Mouse (Mus musculus) forebrain, embryonic 11.5 days (tissue): ENCODE measurements around the gene Usp46. TPM values are rescaled to one million over a fixed set of nuclear protein-coding genes. Genes with fewer than 3 reads are reported as not detected.
"Not testable (repeated sequence)": the region's sequence is repeated elsewhere in the genome, so short reads cannot be mapped to it uniquely, and the experiment has no call there.

ENCODE experiments used
- ATAC-seq: fragments of 200-750 bp; cut with Nextera tagmentation; replicated peaks from 2 replicates; pipeline ENCODE4 v1.8.0; 2017; ENCODE audit warnings: moderate TSS enrichment; ENCODE audit not compliant: low FRiP score
- DNase-seq: peaks from one replicate; pipeline ENCODE4 v3.0.0-alpha.2; 2017; ENCODE audit warnings: low spot score
- H3K27ac ChIP-seq: fragments of 300-500 bp; sonication (generic); 2 replicates; pipeline ENCODE4 v1.5.1; 2014; ENCODE audit warnings: low read depth, low read length
- H3K27me3 ChIP-seq: fragments of 300-500 bp; sonication (generic); 2 replicates; pipeline ENCODE4 v1.6.1; 2014; ENCODE audit warnings: mild to moderate bottlenecking, low read length, mixed read lengths; ENCODE audit not compliant: control insufficient read depth, insufficient read depth
- H3K36me3 ChIP-seq: fragments of 300-500 bp; sonication (generic); 2 replicates; pipeline ENCODE4 v1.6.1; 2014; ENCODE audit warnings: mild to moderate bottlenecking, low read length, moderate library complexity, mixed read lengths; ENCODE audit not compliant: control insufficient read depth, insufficient read depth
- H3K4me1 ChIP-seq: fragments of 300-500 bp; sonication (generic); replicated peaks from 2 replicates; pipeline ENCODE4 v1.6.1; 2014; ENCODE audit warnings: low read length, mixed read lengths; ENCODE audit not compliant: control insufficient read depth, insufficient read depth
- H3K4me2 ChIP-seq: fragments of 300-500 bp; sonication (generic); 2 replicates; pipeline ENCODE4 v1.6.1; 2014; ENCODE audit warnings: low read depth, mild to moderate bottlenecking, low read length, moderate library complexity, mixed read lengths; ENCODE audit not compliant: severe bottlenecking
- H3K4me3 ChIP-seq: fragments of 300-500 bp; sonication (generic); 2 replicates; pipeline ENCODE4 v1.5.1; 2014; ENCODE audit warnings: low read depth, low read length
- H3K9ac ChIP-seq: fragments of 300-500 bp; sonication (generic); 2 replicates; pipeline ENCODE4 v1.6.1; 2014; ENCODE audit warnings: low read length
- H3K9me3 ChIP-seq: fragments of 300-500 bp; sonication (generic); 2 replicates; pipeline ENCODE4 v1.6.1; 2016; ENCODE audit warnings: low read length, mixed read lengths; ENCODE audit not compliant: control insufficient read depth
- WGBS: fragments of 180-500 bp; shearing (Covaris S2); extraction: QIAGEN DNeasy Blood & Tissue Kit; methylation state at CpG from one replicate; pipeline ENCODE4 v1.1.7; 2014; 5-methylcytosine and 5-hydroxymethylcytosine counted together
- polyA plus RNA-seq: library from polyadenylated mRNA; unstranded; fragments of >200 nt; fragmentation: Nextera tagmentation; extraction: Ambion mirVana; gene quantifications from 2 replicates; pipeline ENCODE4 v1.2.1, GENCODE M21; 2014

Usp46 gene
- polyA plus RNA-seq, 1 experiment from 2014 or later: 36.2 TPM

- Histone ChIP-seq H3K4me3 (no peak overlapping the region), H3K36me3 (no peaks in the 10 kb centered on the region), H3K4me1 (no peaks in the 10 kb centered on the region), H3K27me3 (no peaks in the 10 kb centered on the region), H3K9me3 (no peaks in the 10 kb centered on the region), H3K9ac (no peak overlapping the region), H3K27ac (no peak overlapping the region), H3K4me2 (no peak overlapping the region)
- 92% methylated on average over 13 of the region's 13 CpGs for WGBS
- ATAC-seq (no peak), DNase-seq (no peak)
Measured at GRCm38 (mm10) chr5:73992321-73992720, 75.9 kb downstream of the Usp46 start.

- no peak overlapping the region for H3K27ac ChIP-seq
- H3K9ac ChIP-seq: no peak overlapping the region
- H3K27me3 ChIP-seq: no peaks in the 10 kb centered on the region
- no peaks in the 10 kb centered on the region for H3K9me3 ChIP-seq
- H3K4me3 ChIP-seq: no peak overlapping the region
- WGBS: 94% methylated on average over 3 of the region's 3 CpGs
- DNase-seq: no peak
- no peaks in the 10 kb centered on the region for H3K4me1 ChIP-seq
- no peaks in the 10 kb centered on the region for H3K36me3 ChIP-seq
- no peak for ATAC-seq
- H3K4me2 ChIP-seq: no peak overlapping the region
Measured at GRCm38 (mm10) chr5:73989532-73989931, 78.7 kb downstream of the Usp46 start.

- H3K4me1 ChIP-seq: no peaks in the 10 kb centered on the region
- no peak overlapping the region for H3K4me3 ChIP-seq
- no peaks in the 10 kb centered on the region for H3K36me3 ChIP-seq
- H3K27me3 ChIP-seq: no peaks in the 10 kb centered on the region
- 88% methylated on average over 13 of the region's 13 CpGs for WGBS
- H3K27ac ChIP-seq: no peak overlapping the region
- ATAC-seq: no peak
- DNase-seq: no peak
- H3K4me2 ChIP-seq: no peak overlapping the region
- H3K9me3 ChIP-seq: no peaks in the 10 kb centered on the region
- H3K9ac ChIP-seq: no peak overlapping the region
Measured at GRCm38 (mm10) chr5:73987777-73988560, 80.3 kb downstream of the Usp46 start.

GRCm38 (mm10) chr5:73977426-73977825 is 90.8 kb downstream of the Usp46 start:
- no peak for ATAC-seq
- H3K36me3 ChIP-seq: no peaks in the 10 kb centered on the region
- H3K27me3 ChIP-seq: no peaks in the 10 kb centered on the region
- WGBS: 86% methylated on average over 11 of the region's 11 CpGs
- H3K27ac ChIP-seq: no peak overlapping the region
- no peak for DNase-seq
- no peaks in the 10 kb centered on the region for H3K4me1 ChIP-seq
- H3K4me2 ChIP-seq: no peak overlapping the region
- no peak overlapping the region for H3K4me3 ChIP-seq
- H3K9me3 ChIP-seq: no peaks in the 10 kb centered on the region
- H3K9ac ChIP-seq: no peak overlapping the region

GRCm38 (mm10) chr5:73971701-73972100 is 96.5 kb downstream of the Usp46 start:
- WGBS: 92% methylated on average over 5 of the region's 5 CpGs
- H3K27ac ChIP-seq: no peak overlapping the region
- DNase-seq (no peak), ATAC-seq (no peak)
- no peaks in the 10 kb centered on the region for H3K4me1 ChIP-seq
- H3K27me3 ChIP-seq: no peaks in the 10 kb centered on the region
- H3K9ac ChIP-seq: no peak overlapping the region
- no peak overlapping the region for H3K4me2 ChIP-seq
- H3K36me3 ChIP-seq: no peaks in the 10 kb centered on the region
- H3K9me3 ChIP-seq: no peaks in the 10 kb centered on the region
- no peak overlapping the region for H3K4me3 ChIP-seq

DNA sequence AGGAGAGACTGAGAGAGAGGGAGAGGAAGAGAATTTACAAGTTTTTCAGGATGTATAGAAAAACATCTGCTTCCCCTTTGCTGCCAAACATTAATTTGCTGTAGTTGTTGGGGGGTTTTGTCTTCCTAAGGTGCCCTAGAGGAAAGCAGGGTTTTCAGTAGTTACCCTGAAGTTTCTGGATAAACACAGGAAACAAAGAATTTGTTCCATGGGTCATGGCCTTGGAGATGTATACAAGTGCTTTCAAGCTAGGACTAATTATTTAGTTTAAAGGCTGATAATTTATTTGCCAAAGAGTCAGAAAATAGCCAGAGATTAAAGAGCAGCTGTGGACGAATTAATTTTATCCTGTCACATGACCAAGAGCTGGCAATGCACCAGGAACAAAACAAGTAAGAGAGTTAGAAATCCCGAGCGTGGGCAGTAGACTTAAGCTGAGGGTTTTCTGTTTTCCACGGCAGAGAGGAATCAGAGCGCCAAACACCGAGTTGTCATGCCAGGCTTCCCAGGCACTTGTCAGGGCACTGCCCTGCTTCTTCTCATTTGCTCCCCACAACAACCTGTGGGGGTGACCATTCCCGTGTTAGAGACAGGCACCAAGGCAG is 98.1 kb downstream of the Usp46 start:
- Histone ChIP-seq H3K36me3 (no peaks in the 10 kb centered on the region), H3K4me3 (no peak overlapping the region), H3K9ac (no peak overlapping the region), H3K9me3 (no peaks in the 10 kb centered on the region), H3K27ac (no peak overlapping the region), H3K27me3 (no peaks in the 10 kb centered on the region), H3K4me2 (no peak overlapping the region), H3K4me1 (no peaks in the 10 kb centered on the region)
- DNase-seq (no peak), ATAC-seq (no peak)
- WGBS: 68% methylated on average over 7 of the region's 7 CpGs

- H3K4me2 ChIP-seq: no peak overlapping the region
- no peaks in the 10 kb centered on the region for H3K4me1 ChIP-seq
- DNase-seq (no peak), ATAC-seq (no peak)
- H3K27ac ChIP-seq: no peak overlapping the region
- no peaks in the 10 kb centered on the region for H3K9me3 ChIP-seq
- 95% methylated on average over 8 of the region's 8 CpGs for WGBS
- no peak overlapping the region for H3K9ac ChIP-seq
- no peaks in the 10 kb centered on the region for H3K27me3 ChIP-seq
- H3K4me3 ChIP-seq: no peak overlapping the region
- no peaks in the 10 kb centered on the region for H3K36me3 ChIP-seq
Measured at GRCm38 (mm10) chr5:73969338-73969737, 98.9 kb downstream of the Usp46 start.

DNA sequence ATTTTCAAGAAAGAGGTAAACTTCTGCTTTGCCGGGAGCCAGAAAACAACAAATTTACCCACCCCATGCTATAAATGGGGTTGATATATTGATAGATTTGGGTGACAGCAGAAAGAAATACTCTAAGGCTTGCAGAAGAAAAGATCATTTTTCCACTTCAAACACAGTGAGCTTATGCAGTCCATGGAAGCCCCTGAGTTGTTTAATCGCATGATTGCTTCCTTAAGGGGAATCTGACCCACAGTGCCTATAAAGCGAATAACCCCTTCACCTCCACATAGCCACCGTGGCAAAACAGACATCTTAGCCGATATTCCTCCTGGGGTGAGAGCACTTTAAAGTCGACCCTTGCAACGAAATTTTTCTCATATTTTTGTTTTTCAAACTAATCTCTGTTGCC is 108.5 kb downstream of the Usp46 start:
- no peak overlapping the region for H3K27ac ChIP-seq
- 62% methylated on average over 7 of the region's 7 CpGs for WGBS

DNA sequence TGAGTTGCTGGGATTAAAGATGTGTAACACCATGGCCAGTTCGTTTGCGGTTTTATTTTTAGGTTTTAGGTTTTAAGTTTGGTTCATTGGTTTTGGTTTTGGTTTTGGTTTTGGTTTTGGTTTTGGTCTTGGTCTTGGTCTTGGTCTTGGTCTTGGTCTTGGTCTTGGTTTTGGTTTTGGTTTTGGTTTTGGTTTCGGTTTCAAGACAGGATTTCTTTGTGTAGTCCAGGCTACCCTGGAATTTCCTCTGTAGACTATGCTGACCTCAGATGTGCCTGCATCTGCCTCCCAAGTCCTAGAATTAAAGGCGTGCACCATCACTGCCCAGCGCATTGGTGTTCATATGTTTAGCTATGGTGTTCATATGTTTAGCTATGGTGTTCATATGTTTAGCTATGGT is 109.6 kb downstream of the Usp46 start:
- not testable (repeated sequence) for DNase-seq, H3K9ac ChIP-seq, H3K9me3 ChIP-seq, H3K4me1 ChIP-seq, H3K36me3 ChIP-seq, H3K4me2 ChIP-seq, H3K4me3 ChIP-seq, H3K27ac ChIP-seq, H3K27me3 ChIP-seq, ATAC-seq
- 93% methylated on average over 5 of the region's 5 CpGs for WGBS

More for the DNA sequence above, 108.5 kb downstream of the Usp46 start:
- H3K4me1 ChIP-seq: no peaks in the 10 kb centered on the region
- DNase-seq: no peak
- no peak overlapping the region for H3K4me2 ChIP-seq
- no peaks in the 10 kb centered on the region for H3K36me3 ChIP-seq
- H3K4me3 ChIP-seq: no peak overlapping the region
- no peak for ATAC-seq
- H3K9ac ChIP-seq: no peak overlapping the region
- H3K27me3 ChIP-seq: no peaks in the 10 kb centered on the region
- no peaks in the 10 kb centered on the region for H3K9me3 ChIP-seq
